Mouse (Mus musculus) hindbrain, postnatal 0 days (tissue): ENCODE data around the gene Fam174b. TPM values are rescaled to one million over a fixed set of nuclear protein-coding genes. Genes with fewer than 3 reads are reported as not detected.

Source experiments
- ATAC-seq: fragments of 200-750 bp; cut with Nextera tagmentation; 2 replicates; pipeline ENCODE4 v1.8.0; 2017; ENCODE audit warnings: mild to moderate bottlenecking, moderate TSS enrichment, moderate library complexity
- DNase-seq: peaks from one replicate; pipeline ENCODE4 v3.0.0-alpha.2; 2015; ENCODE audit warnings: low spot score
- H3K27ac ChIP-seq: fragments of 300-500 bp; sonication (generic); 2 replicates; pipeline ENCODE4 v1.5.1; 2014; ENCODE audit warnings: mild to moderate bottlenecking
- H3K27me3 ChIP-seq: fragments of 300-500 bp; sonication (generic); 2 replicates; pipeline ENCODE4 v1.6.1; 2014; ENCODE audit warnings: low read length, mixed read lengths; ENCODE audit not compliant: insufficient read depth
- H3K36me3 ChIP-seq: fragments of 300-500 bp; sonication (generic); 2 replicates; pipeline ENCODE4 v1.6.1; 2014; ENCODE audit warnings: low read length, mixed read lengths; ENCODE audit not compliant: insufficient read depth
- H3K4me1 ChIP-seq: fragments of 300-500 bp; sonication (generic); 2 replicates; pipeline ENCODE4 v1.6.1; 2014; ENCODE audit warnings: antibody characterized with exemption, low read length, mixed read lengths; ENCODE audit not compliant: insufficient read depth
- H3K4me2 ChIP-seq: fragments of 300-500 bp; sonication (generic); 2 replicates; pipeline ENCODE4 v1.6.1; 2014; ENCODE audit warnings: low read depth, mild to moderate bottlenecking, low read length, moderate library complexity, mixed read lengths
- H3K4me3 ChIP-seq: fragments of 300-500 bp; sonication (generic); 2 replicates; pipeline ENCODE4 v1.5.1; 2014; ENCODE audit warnings: low read length
- H3K9ac ChIP-seq: fragments of 300-500 bp; sonication (generic); replicated peaks from 2 replicates; pipeline ENCODE4 v1.6.1; 2014; ENCODE audit warnings: mild to moderate bottlenecking, low read length, moderate library complexity, mixed read lengths
- H3K9me3 ChIP-seq: fragments of 300-500 bp; sonication (generic); 2 replicates; pipeline ENCODE4 v1.6.1; 2016; ENCODE audit warnings: low read length, mixed read lengths
- CTCF ChIP-seq: IDR thresholded peaks from 2 replicates; pipeline ENCODE4 v1.5.1; 2016; ENCODE audit warnings: antibody characterized with exemption, control low read depth, low read depth
- WGBS: fragments of 180-500 bp; shearing (Covaris S2); extraction: QIAGEN DNeasy Blood & Tissue Kit; methylation state at CpG from one replicate; pipeline ENCODE4 v1.1.7; 2014; 5-methylcytosine and 5-hydroxymethylcytosine counted together
- polyA plus RNA-seq: library from polyadenylated mRNA; unstranded; fragments of >200 nt; fragmentation: Nextera tagmentation; extraction: Ambion mirVana; gene quantifications from 2 replicates; pipeline ENCODE4 v1.2.1, GENCODE M21; 2015
- total RNA-seq: library from RNA; depleted of rRNA; stranded (reverse); fragments of >200 nt; gene quantifications from 2 replicates; pipeline ENCODE4 v1.2.3, GENCODE M21; 2014

Fam174b gene
- total and polyA plus RNA-seq, 2 experiments from 2014 or later: 26.1 to 29.3 TPM

- ATAC-seq: no peak
- Histone ChIP-seq H3K4me2 (no peak overlapping the region), H3K9ac (no peak overlapping the region), H3K4me3 (no peak overlapping the region), H3K27ac (no peak overlapping the region), H3K36me3 (no peaks in the 10 kb centered on the region), H3K9me3 (no peaks in the 10 kb centered on the region), H3K27me3 (no peaks in the 10 kb centered on the region), H3K4me1 (no peaks in the 10 kb centered on the region)
- no peak for TF ChIP-seq CTCF
- 81% methylated on average over 7 of the region's 7 CpGs for WGBS
- DNase-seq: no peak
These were observed 25.2 kb downstream of the Fam174b start for GRCm38 (mm10) chr7:73765186-73765903.

GRCm38 (mm10) chr7:73769224-73769623 is 29.1 kb downstream of the Fam174b start:
- 84% methylated on average over 4 of the region's 4 CpGs for WGBS

GRCm38 (mm10) chr7:73771384-73772274 is 31.5 kb downstream of the Fam174b start:
- ATAC-seq: peak; percentile 53; the same call in 1 of the 2 replicates
- Histone ChIP-seq H3K4me3 (no peak overlapping the region), H3K9ac (no peak overlapping the region), H3K4me1 (no peaks in the 10 kb centered on the region), H3K27me3 (no peaks in the 10 kb centered on the region), H3K4me2 (peak overlapping the region; percentile 32; the same call in 1 of the 2 replicates), H3K36me3 (no peaks in the 10 kb centered on the region), H3K27ac (no peak overlapping the region; the same call in 1 of the 2 replicates), H3K9me3 (no peaks in the 10 kb centered on the region)
- WGBS: 32% methylated on average over 19 of the region's 19 CpGs
- peak; percentile 69 for DNase-seq
- TF ChIP-seq CTCF: peak; percentile 52

More at GRCm38 (mm10) chr7:73769224-73769623, 29.1 kb downstream of the Fam174b start:
- no peaks in the 10 kb centered on the region for H3K4me1 ChIP-seq
- DNase-seq (no peak), ATAC-seq (no peak)
- H3K9me3 ChIP-seq: no peaks in the 10 kb centered on the region
- H3K4me2 ChIP-seq: no peak overlapping the region
- H3K4me3 ChIP-seq: no peak overlapping the region
- no peaks in the 10 kb centered on the region for H3K36me3 ChIP-seq
- no peaks in the 10 kb centered on the region for H3K27me3 ChIP-seq
- TF ChIP-seq CTCF: no peak
- H3K9ac ChIP-seq: no peak overlapping the region
- no peak overlapping the region for H3K27ac ChIP-seq

- TF ChIP-seq CTCF: no peak
- Histone ChIP-seq H3K4me2 (no peak overlapping the region), H3K9me3 (no peaks in the 10 kb centered on the region), H3K4me1 (no peaks in the 10 kb centered on the region), H3K27ac (no peak overlapping the region), H3K27me3 (no peaks in the 10 kb centered on the region), H3K9ac (no peak overlapping the region), H3K36me3 (no peaks in the 10 kb centered on the region), H3K4me3 (no peak overlapping the region)
- ATAC-seq: 0 out of 2 replicates have a peak, but pooled peaks have one; percentile 24
- WGBS: 47% methylated on average over 14 of the region's 14 CpGs
- peak; percentile 42 for DNase-seq
These were observed 32.2 kb downstream of the Fam174b start for GRCm38 (mm10) chr7:73772275-73772765.

GRCm38 (mm10) chr7:73774781-73775180 is 34.7 kb downstream of the Fam174b start:
- no peaks in the 10 kb centered on the region for H3K36me3 ChIP-seq
- H3K9ac ChIP-seq: no peak overlapping the region
- no peak for TF ChIP-seq CTCF
- H3K4me3 ChIP-seq: no peak overlapping the region
- no peaks in the 10 kb centered on the region for H3K4me1 ChIP-seq
- H3K27ac ChIP-seq: no peak overlapping the region
- no peaks in the 10 kb centered on the region for H3K9me3 ChIP-seq
- no peak for DNase-seq
- 77% methylated on average over 9 of the region's 9 CpGs for WGBS
- H3K27me3 ChIP-seq: no peaks in the 10 kb centered on the region
- no peak overlapping the region for H3K4me2 ChIP-seq
- no peak for ATAC-seq

GRCm38 (mm10) chr7:73777777-73778176 is 37.7 kb downstream of the Fam174b start:
- H3K27ac ChIP-seq: no peak overlapping the region
- WGBS: 73% methylated on average over 3 of the region's 3 CpGs
- no peak for ATAC-seq
- H3K9me3 ChIP-seq: no peaks in the 10 kb centered on the region
- H3K36me3 ChIP-seq: no peaks in the 10 kb centered on the region
- H3K4me1 ChIP-seq: no peaks in the 10 kb centered on the region
- no peak overlapping the region for H3K4me2 ChIP-seq
- no peak for TF ChIP-seq CTCF
- no peak for DNase-seq
- H3K27me3 ChIP-seq: no peaks in the 10 kb centered on the region
- H3K9ac ChIP-seq: no peak overlapping the region
- no peak overlapping the region for H3K4me3 ChIP-seq
